Mouse (Mus musculus) liver, adult 2 months (tissue): ENCODE data around the gene Col4a2. TPM values are rescaled to one million over a fixed set of nuclear protein-coding genes. Genes with fewer than 3 reads are reported as not detected.
A peak's percentile ranks its signal among the peaks of the same experiment; 100 is the strongest.

Experiments used
- DNase-seq: peaks from one replicate; pipeline ENCODE4 v3.0.0-alpha.2; 2011; ENCODE audit warnings: low read depth, low spot score; ENCODE audit errors: extremely low read depth
- H3K27ac ChIP-seq: fragments of 200-500 bp; replicated peaks from 2 replicates; pipeline ENCODE4 v1.5.1; 2012; ENCODE audit warnings: low read depth, mild to moderate bottlenecking, control low read depth, inconsistent platforms, low read length; ENCODE audit not compliant: insufficient read depth
- H3K27me3 ChIP-seq: fragments of 200-500 bp; 2 replicates; pipeline ENCODE4 v1.6.1; 2012; ENCODE audit warnings: mild to moderate bottlenecking, moderate library complexity, low read length, inconsistent platforms; ENCODE audit not compliant: control insufficient read depth, insufficient read depth
- H3K36me3 ChIP-seq: fragments of 200-500 bp; 2 replicates; pipeline ENCODE4 v1.6.1; 2012; ENCODE audit warnings: low read length, inconsistent platforms; ENCODE audit not compliant: control insufficient read depth, insufficient read depth
- H3K4me1 ChIP-seq: fragments of 200-500 bp; 2 replicates; pipeline ENCODE4 v1.6.1; 2011; ENCODE audit warnings: low read length; ENCODE audit not compliant: control insufficient read depth, insufficient read depth
- H3K4me3 ChIP-seq: fragments of 200-500 bp; 2 replicates; pipeline ENCODE4 v1.5.1; 2011; ENCODE audit warnings: low read depth, mild to moderate bottlenecking, control low read depth, low read length, moderate library complexity; ENCODE audit not compliant: insufficient read depth
- H3K79me2 ChIP-seq: fragments of 200-500 bp; 2 replicates; pipeline ENCODE4 v1.6.1; 2012; ENCODE audit warnings: inconsistent platforms, mild to moderate bottlenecking, low read length, moderate library complexity; ENCODE audit not compliant: control insufficient read depth, insufficient read depth
- H3K9ac ChIP-seq: fragments of 200-500 bp; 2 replicates; pipeline ENCODE4 v1.6.1; 2012; ENCODE audit warnings: low read depth, mild to moderate bottlenecking, control low read depth, inconsistent platforms, low read length
- CTCF ChIP-seq: fragments of 200-500 bp; IDR thresholded peaks from 2 replicates; pipeline ENCODE4 v1.5.1; 2011; ENCODE audit warnings: low read depth, low read length, control low read depth
- POLR2A ChIP-seq: fragments of 200-500 bp; IDR thresholded peaks from 2 replicates; pipeline ENCODE4 v1.6.1; 2011; ENCODE audit warnings: low read length, control low read depth; ENCODE audit not compliant: insufficient read depth; ENCODE audit errors: extremely low read depth
- WGBS: fragments of 180-500 bp; shearing (Covaris S2); methylation state at CpG from one replicate; pipeline ENCODE4 v1.1.7; 2018; 5-methylcytosine and 5-hydroxymethylcytosine counted together
- polyA plus RNA-seq: library from polyadenylated mRNA; depleted of rRNA; stranded (reverse); fragments of >200 nt; gene quantifications from 2 replicates; pipeline ENCODE4 v1.2.3, GENCODE M21; 2012
- total RNA-seq: library from RNA; depleted of rRNA; stranded (reverse); fragments of >200 nt; gene quantifications from 2 replicates; pipeline ENCODE4 v1.2.3, GENCODE M21; 2014

Col4a2 gene
- total and polyA plus RNA-seq, 2 experiments: 7.7 to 8.0 TPM

GRCm38 (mm10) chr8:11321841-11322240 lies 9.2 kb downstream of the Col4a2 start:
- no peak for DNase-seq
- TF ChIP-seq POLR2A (no peak), CTCF (no peak)
- no peak overlapping the region for H3K4me3 ChIP-seq
- no peaks in the 10 kb centered on the region for H3K79me2 ChIP-seq
- H3K4me1 ChIP-seq: peaks cover 9% of the 10 kb centered on the region
- WGBS: 79% methylated on average over 7 of the region's 7 CpGs
- no peak overlapping the region for H3K27ac ChIP-seq
- no peaks in the 10 kb centered on the region for H3K36me3 ChIP-seq
- no peak overlapping the region for H3K9ac ChIP-seq
- no peaks in the 10 kb centered on the region for H3K27me3 ChIP-seq

- H3K79me2 ChIP-seq: no peaks in the 10 kb centered on the region
- H3K36me3 ChIP-seq: no peaks in the 10 kb centered on the region
- no peak for TF ChIP-seq CTCF
- no peak for TF ChIP-seq POLR2A
- no peak overlapping the region for H3K4me3 ChIP-seq
- H3K4me1 ChIP-seq: peaks cover 9% of the 10 kb centered on the region
- 82% methylated on average over 5 of the region's 5 CpGs for WGBS
- no peak overlapping the region for H3K9ac ChIP-seq
- H3K27ac ChIP-seq: 0 out of 2 replicates have a peak overlapping the region, but pooled peaks have one; percentile 5
- no peaks in the 10 kb centered on the region for H3K27me3 ChIP-seq
- no peak for DNase-seq
These were observed 10.3 kb downstream of the Col4a2 start for GRCm38 (mm10) chr8:11322724-11323585.

- peaks cover 9% of the 10 kb centered on the region for H3K4me1 ChIP-seq
- TF ChIP-seq POLR2A (no peak), CTCF (no peak)
- no peaks in the 10 kb centered on the region for H3K79me2 ChIP-seq
- no peak overlapping the region for H3K9ac ChIP-seq
- no peaks in the 10 kb centered on the region for H3K36me3 ChIP-seq
- H3K27ac ChIP-seq: 0 out of 2 replicates have a peak overlapping the region, but pooled peaks have one; percentile 1
- WGBS: 3% methylated on average over 1 of the region's 1 CpGs
- no peaks in the 10 kb centered on the region for H3K27me3 ChIP-seq
- DNase-seq: peak; percentile 63
- no peak overlapping the region for H3K4me3 ChIP-seq
These were observed 11.1 kb downstream of the Col4a2 start for GRCm38 (mm10) chr8:11323681-11324080.

- Histone ChIP-seq H3K36me3 (no peaks in the 10 kb centered on the region), H3K4me1 (peaks cover 9% of the 10 kb centered on the region), H3K4me3 (no peak overlapping the region), H3K27ac (no peak overlapping the region), H3K9ac (no peak overlapping the region), H3K79me2 (no peaks in the 10 kb centered on the region), H3K27me3 (no peaks in the 10 kb centered on the region)
- no peak for DNase-seq
- WGBS: 81% methylated on average over 6 of the region's 6 CpGs
- no peak for TF ChIP-seq POLR2A
- no peak for TF ChIP-seq CTCF
These were observed 12.3 kb downstream of the Col4a2 start for GRCm38 (mm10) chr8:11324801-11325395.

GRCm38 (mm10) chr8:11327298-11327697 lies 14.7 kb downstream of the Col4a2 start:
- Histone ChIP-seq H3K79me2 (no peaks in the 10 kb centered on the region), H3K9ac (no peak overlapping the region), H3K27ac (no peak overlapping the region), H3K27me3 (no peaks in the 10 kb centered on the region), H3K4me1 (peaks cover 9% of the 10 kb centered on the region), H3K4me3 (no peak overlapping the region), H3K36me3 (no peaks in the 10 kb centered on the region)
- no peak for DNase-seq
- 84% methylated on average over 4 of the region's 4 CpGs for WGBS
- TF ChIP-seq POLR2A (no peak), CTCF (no peak)
